Mouse (Mus musculus) G1E (cell line): ENCODE measurements at regions not wholly inside any gene's neighbourhood (a gene's known extent, or its start where the extent isn't known, plus 50 kb on each side); places are given as distances from the start of the nearest gene placed in this dataset.

Source experiments
- ATAC-seq: 2 replicates; pipeline ENCODE4 v1.8.0; 2016; ENCODE audit warnings: mild to moderate bottlenecking; ENCODE audit not compliant: insufficient number of reproducible peaks, poor library complexity, low FRiP score, severe bottlenecking; ENCODE audit errors: extremely low read depth
- DNase-seq: peaks from one replicate; pipeline ENCODE4 v3.0.0; 2012; ENCODE audit warnings: low spot score
- H3K27me3 ChIP-seq: 2 replicates; pipeline ENCODE4 v1.6.1; 2012; ENCODE audit warnings: mild to moderate bottlenecking, low read length, inconsistent platforms; ENCODE audit not compliant: insufficient read depth
- H3K36me3 ChIP-seq: replicated peaks from 2 replicates; pipeline ENCODE3; 2012; ENCODE audit warnings: mild to moderate bottlenecking, inconsistent platforms
- H3K4me1 ChIP-seq: 2 replicates; pipeline ENCODE4 v1.6.1; 2012; ENCODE audit warnings: low read depth, low read length, inconsistent platforms, mixed read lengths; ENCODE audit not compliant: insufficient read depth
- H3K4me3 ChIP-seq: 2 replicates; pipeline ENCODE4 v1.5.1; 2012; ENCODE audit warnings: low read depth, mild to moderate bottlenecking, inconsistent platforms, low read length, moderate library complexity, mixed read lengths
- H3K9me3 ChIP-seq: replicated peaks from 2 replicates; pipeline ENCODE4 v1.6.1; 2012; ENCODE audit warnings: inconsistent platforms
- CTCF ChIP-seq: IDR thresholded peaks from 2 replicates; pipeline ENCODE4 v1.5.1; 2012; ENCODE audit warnings: low read depth, low read length, inconsistent platforms, mixed read lengths
- GATA1 ChIP-seq: IDR thresholded peaks from 2 replicates; pipeline ENCODE4 v1.6.1; 2012; ENCODE audit warnings: borderline replicate concordance, low read length, inconsistent platforms, mixed read lengths
- GATA2 ChIP-seq: IDR thresholded peaks from 2 replicates; pipeline ENCODE4 v1.6.1; 2012; ENCODE audit warnings: low read depth, low read length, inconsistent platforms, borderline replicate concordance
- POLR2AphosphoS5 ChIP-seq: IDR thresholded peaks from 2 replicates; pipeline ENCODE4 v1.6.1; 2012; ENCODE audit warnings: low read depth, low read length, inconsistent platforms; ENCODE audit not compliant: insufficient replicate concordance
- TAL1 ChIP-seq: conservative IDR thresholded peaks from 2 replicates; pipeline ENCODE4 v1.6.1; 2012; ENCODE audit warnings: low read depth, low read length, inconsistent platforms, mixed read lengths

- ATAC-seq: no peak
- DNase-seq: no peak
- TF ChIP-seq GATA2: no peak
- no peak for TF ChIP-seq CTCF
- TF ChIP-seq TAL1: no peak
- TF ChIP-seq POLR2AphosphoS5: no peak
- no peak for TF ChIP-seq GATA1
- no peaks in the 10 kb centered on the region for H3K9me3 ChIP-seq
- H3K27me3 ChIP-seq: no peaks in the 10 kb centered on the region
- no peaks in the 10 kb centered on the region for H3K36me3 ChIP-seq
- H3K4me1 ChIP-seq: peaks cover 4% of the 10 kb centered on the region; the same call in 1 of the 2 replicates
- H3K4me3 ChIP-seq: no peak overlapping the region
Observed at GRCm38 (mm10) chr10:17299600-17299999, 423.4 kb upstream of the Cited2 start.

- ATAC-seq (no peak), DNase-seq (no peak)
- H3K4me1 ChIP-seq: peaks cover 3% of the 10 kb centered on the region; the same call in 1 of the 2 replicates
- H3K9me3 ChIP-seq: no peaks in the 10 kb centered on the region
- H3K36me3 ChIP-seq: no peaks in the 10 kb centered on the region
- no peak overlapping the region for H3K4me3 ChIP-seq
- no peaks in the 10 kb centered on the region for H3K27me3 ChIP-seq
- no peak for TF ChIP-seq CTCF
- no peak for TF ChIP-seq TAL1
- no peak for TF ChIP-seq GATA1
- no peak for TF ChIP-seq GATA2
- no peak for TF ChIP-seq POLR2AphosphoS5
Observed at GRCm38 (mm10) chr10:17326724-17327123, 396.3 kb upstream of the Cited2 start.

GRCm38 (mm10) chr10:17330904-17331606 lies 392.0 kb upstream of the Cited2 start:
- no peak overlapping the region for H3K4me3 ChIP-seq
- H3K27me3 ChIP-seq: peaks cover 2% of the 10 kb centered on the region; the same call in 1 of the 2 replicates
- no peaks in the 10 kb centered on the region for H3K36me3 ChIP-seq
- TF ChIP-seq TAL1: no peak
- TF ChIP-seq GATA1: no peak
- TF ChIP-seq GATA2: no peak
- no peak for TF ChIP-seq CTCF
- no peak for TF ChIP-seq POLR2AphosphoS5
- H3K9me3 ChIP-seq: no peaks in the 10 kb centered on the region
- DNase-seq: no peak
- H3K4me1 ChIP-seq: peaks cover 11% of the 10 kb centered on the region
- no peak for ATAC-seq

DNA sequence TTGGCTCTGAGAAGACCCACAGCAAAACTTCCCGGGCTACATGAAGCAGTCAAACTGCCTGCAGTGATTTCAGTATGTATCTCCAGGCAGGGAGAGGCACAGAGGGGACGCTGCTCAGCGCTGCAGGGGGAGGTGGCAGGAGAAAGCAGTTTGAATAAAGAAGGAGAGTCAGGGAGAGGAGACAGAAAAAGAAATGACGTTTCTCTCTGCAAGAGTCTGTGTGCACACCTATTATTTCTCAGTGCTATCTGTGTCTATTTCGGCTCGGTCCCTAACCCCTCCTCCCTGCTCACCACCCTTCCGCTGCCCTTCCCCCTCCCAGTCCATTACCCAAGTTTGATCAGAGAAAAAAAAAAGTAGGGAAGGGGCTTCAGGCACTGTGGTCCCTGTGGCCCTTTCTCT lies 391.4 kb upstream of the Cited2 start:
- Histone ChIP-seq H3K36me3 (no peaks in the 10 kb centered on the region), H3K4me1 (peaks cover 11% of the 10 kb centered on the region), H3K4me3 (no peak overlapping the region), H3K9me3 (no peaks in the 10 kb centered on the region), H3K27me3 (peaks cover 2% of the 10 kb centered on the region; the same call in 1 of the 2 replicates)
- TF ChIP-seq GATA1: no peak
- TF ChIP-seq POLR2AphosphoS5: no peak
- TF ChIP-seq GATA2: no peak
- TF ChIP-seq CTCF: no peak
- TF ChIP-seq TAL1: no peak
- no peak for ATAC-seq
- DNase-seq: no peak

GRCm38 (mm10) chr10:17332025-17332767 lies 390.8 kb upstream of the Cited2 start:
- no peak for TF ChIP-seq GATA2
- no peak for TF ChIP-seq TAL1
- no peak for TF ChIP-seq GATA1
- TF ChIP-seq CTCF: no peak
- TF ChIP-seq POLR2AphosphoS5: no peak
- Histone ChIP-seq H3K4me1 (peaks cover 11% of the 10 kb centered on the region), H3K9me3 (no peaks in the 10 kb centered on the region), H3K27me3 (peaks cover 2% of the 10 kb centered on the region; the same call in 1 of the 2 replicates), H3K4me3 (no peak overlapping the region), H3K36me3 (no peaks in the 10 kb centered on the region)
- no peak for ATAC-seq
- no peak for DNase-seq

DNA sequence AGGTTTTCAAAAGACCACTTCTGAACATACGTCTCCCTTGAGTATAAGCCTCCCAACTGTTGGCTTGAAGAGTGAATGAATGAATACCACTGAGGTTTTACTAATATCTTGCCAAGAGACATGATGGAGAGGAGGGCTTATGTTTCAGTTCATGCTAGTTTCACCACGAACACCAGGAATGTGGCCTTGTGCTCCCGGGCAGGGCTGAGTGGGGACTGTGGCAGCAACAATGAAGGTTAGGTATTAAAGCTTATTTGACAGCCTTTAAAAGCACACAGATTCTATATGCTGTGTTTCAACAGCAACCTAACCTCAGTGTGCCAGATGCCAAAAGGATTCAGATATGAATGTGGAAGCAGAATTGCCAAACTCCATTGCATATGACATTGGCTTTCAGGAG lies 390.0 kb upstream of the Cited2 start:
- no peak for DNase-seq
- peaks cover 2% of the 10 kb centered on the region; the same call in 1 of the 2 replicates for H3K27me3 ChIP-seq
- H3K4me1 ChIP-seq: peaks cover 11% of the 10 kb centered on the region
- H3K9me3 ChIP-seq: no peaks in the 10 kb centered on the region
- no peak overlapping the region for H3K4me3 ChIP-seq
- ATAC-seq: no peak
- H3K36me3 ChIP-seq: no peaks in the 10 kb centered on the region
- TF ChIP-seq TAL1: no peak
- TF ChIP-seq GATA2: no peak
- no peak for TF ChIP-seq CTCF
- no peak for TF ChIP-seq POLR2AphosphoS5
- no peak for TF ChIP-seq GATA1
